Mouse (Mus musculus) 416B (cell line): ENCODE measurements around the gene Sorbs2.

Source experiments
- DNase-seq: peaks from one replicate; pipeline ENCODE4 v3.0.0; 2011; ENCODE audit warnings: low read depth

Gene Sorbs2

GRCm38 (mm10) chr8:45579714-45580543 is 72.3 kb downstream of the Sorbs2 start:
- DNase-seq, result no peak

- no peak for DNase-seq
Observed at GRCm38 (mm10) chr8:45580544-45580866, 72.9 kb downstream of the Sorbs2 start.

- no peak for DNase-seq
Observed at GRCm38 (mm10) chr8:45583856-45584255, 76.3 kb downstream of the Sorbs2 start.

- no peak for DNase-seq
Observed at GRCm38 (mm10) chr8:45584390-45585052, 76.9 kb downstream of the Sorbs2 start.

- DNase-seq, result no peak
Observed at GRCm38 (mm10) chr8:45585158-45585557, 77.6 kb downstream of the Sorbs2 start.

- DNase-seq, result no peak
Observed at GRCm38 (mm10) chr8:45587011-45587410, 79.4 kb downstream of the Sorbs2 start.

- no peak for DNase-seq
Observed at GRCm38 (mm10) chr8:45591888-45592287, 84.3 kb downstream of the Sorbs2 start.

- DNase-seq, result no peak
Observed at GRCm38 (mm10) chr8:45593711-45594110, 86.1 kb downstream of the Sorbs2 start.

GRCm38 (mm10) chr8:45595983-45596382 is 88.4 kb downstream of the Sorbs2 start:
- DNase-seq, result no peak

GRCm38 (mm10) chr8:45596591-45596990 is 89.0 kb downstream of the Sorbs2 start:
- no peak for DNase-seq

GRCm38 (mm10) chr8:45597631-45598420 is 90.2 kb downstream of the Sorbs2 start:
- no peak for DNase-seq

GRCm38 (mm10) chr8:45598883-45599282 is 91.3 kb downstream of the Sorbs2 start:
- DNase-seq, result no peak

- no peak for DNase-seq
Observed at GRCm38 (mm10) chr8:45602019-45602418, 94.4 kb downstream of the Sorbs2 start.

- DNase-seq, result no peak
Observed at GRCm38 (mm10) chr8:45605419-45605818, 97.8 kb downstream of the Sorbs2 start.

GRCm38 (mm10) chr8:45607012-45607411 is 99.4 kb downstream of the Sorbs2 start:
- DNase-seq, result no peak

GRCm38 (mm10) chr8:45608413-45608812 is 100.8 kb downstream of the Sorbs2 start:
- DNase-seq, result no peak

- DNase-seq, result no peak
Observed at GRCm38 (mm10) chr8:45610426-45611215, 103.0 kb downstream of the Sorbs2 start.

GRCm38 (mm10) chr8:45611320-45611719 is 103.7 kb downstream of the Sorbs2 start:
- no peak for DNase-seq

- DNase-seq, result no peak
Observed at GRCm38 (mm10) chr8:45614610-45615009, 107.0 kb downstream of the Sorbs2 start.

GRCm38 (mm10) chr8:45615050-45615449 is 107.5 kb downstream of the Sorbs2 start:
- DNase-seq, result no peak

- DNase-seq, result no peak
Observed at GRCm38 (mm10) chr8:45615551-45615950, 108.0 kb downstream of the Sorbs2 start.

- DNase-seq, result no peak
Observed at GRCm38 (mm10) chr8:45621576-45622178, 114.1 kb downstream of the Sorbs2 start.
